In the genomic region with DNA sequence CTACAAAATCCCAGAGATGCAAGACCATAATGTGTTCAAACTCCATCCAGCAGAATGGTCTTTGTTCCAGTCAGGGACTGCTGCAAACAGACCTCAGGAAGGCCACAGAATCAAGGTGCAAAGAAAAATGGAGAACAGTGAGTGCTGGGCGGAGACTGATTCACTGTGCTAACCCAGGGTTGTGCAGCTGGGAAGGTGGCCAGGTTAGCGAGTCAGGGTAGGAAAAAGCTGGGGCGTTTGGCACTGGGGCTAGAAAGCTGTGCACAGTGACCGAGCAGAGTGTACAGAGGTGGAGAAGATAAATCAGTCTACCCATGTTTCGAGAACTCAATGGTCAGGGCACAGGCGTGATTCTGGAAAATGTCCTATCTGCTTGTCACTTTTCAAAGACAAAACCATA, we compare ENCODE assay signal across 19 mouse cellular contexts.
DNase-seq lines count a peak whose midpoint lies in the region; ATAC-seq lines count a peak whose summit lies in the region.
"Had no signal": no experiment of that assay in that cellular context is flagged by ENCODE, and none has a peak within 500 bp of the region (broad histone marks: within the 10 kb centered on the region; RNA-seq: fewer than 3 reads in every experiment).

No protein-coding gene starts in this region.

- no peaks in the 10 kb centered on the region for H3K4me1 ChIP-seq in heart, embryonic 11.5 days (ENCODE audit: control insufficient read depth, insufficient read depth, low read length)
- H3K4me1 ChIP-seq: embryonic facial prominence, embryonic 12.5 days; intestine, embryonic 15.5 days had no signal

- no peak overlapping the region for H3K4me2 ChIP-seq in heart, embryonic 11.5 days
- H3K4me2 ChIP-seq: embryonic facial prominence, embryonic 12.5 days; forebrain, embryonic 13.5 days; hindbrain, embryonic 14.5 days; intestine, embryonic 15.5 days had no signal

- 63% methylated on average over 6 of the region's 6 CpGs for WGBS in heart, embryonic 11.5 days (ENCODE audit: insufficient replicate concordance)

- no peak overlapping the region for H3K27ac ChIP-seq in heart, embryonic 11.5 days (ENCODE audit: low read depth, low read length)
- H3K27ac ChIP-seq: embryonic facial prominence, embryonic 12.5 days; forebrain, embryonic 13.5 days; heart, adult 2 months; hindbrain, embryonic 10.5 days; hindbrain, embryonic 14.5 days; intestine, embryonic 15.5 days had no signal

- peak; percentile 64 to 71 for DNase-seq in cerebellum, postnatal 10 days
- DNase-seq in cerebellum, adult 9-11 months: no peak
- no peak for DNase-seq in frontal cortex, postnatal 10 days (ENCODE audit: low spot score in 2 of 2)
- DNase-seq in heart, postnatal 14 days: peak; percentile 16 to 18
- DNase-seq: adrenal gland, adult 8-10 months; cerebellum, adult 11 months; cerebellum, adult 8-10 months; embryo, embryonic 11 days; gastrocnemius, postnatal 10 days; kidney, adult 18-20 months; kidney, postnatal 10 days had no signal

- H3K9me3 ChIP-seq in heart, embryonic 11.5 days (replicated peaks; ENCODE audit: control insufficient read depth, low read length): no peaks in the 10 kb centered on the region
- H3K9me3 ChIP-seq: embryonic facial prominence, embryonic 12.5 days; forebrain, embryonic 13.5 days; hindbrain, embryonic 10.5 days; intestine, embryonic 15.5 days had no signal

- intact Hi-C loops in heart, postnatal 14 days (cut with DNase I): no loop called here

- ATAC-seq in frontal cortex, adult (ENCODE audit: low TSS enrichment): peak; percentile 38; the same call in 1 of the 2 replicates
- no peak for ATAC-seq in heart, embryonic 11.5 days (replicated peaks; ENCODE audit: insufficient number of reproducible peaks, low FRiP score, low TSS enrichment)
- ATAC-seq: forebrain, embryonic 13.5 days; intestine, embryonic 15.5 days had no signal

- H3K36me3 ChIP-seq in heart, embryonic 11.5 days (ENCODE audit: control insufficient read depth, insufficient read depth, low read length): no peaks in the 10 kb centered on the region
- H3K36me3 ChIP-seq: embryonic facial prominence, embryonic 12.5 days; hindbrain, embryonic 10.5 days; intestine, embryonic 15.5 days had no signal

- no peak overlapping the region for H3K4me3 ChIP-seq in heart, embryonic 11.5 days (ENCODE audit: low read depth, low read length)
- H3K4me3 ChIP-seq: embryonic facial prominence, embryonic 12.5 days; forebrain, embryonic 13.5 days; heart, adult 2 months; hindbrain, embryonic 10.5 days; intestine, embryonic 15.5 days had no signal

- H3K27me3 ChIP-seq in heart, embryonic 11.5 days (ENCODE audit: control insufficient read depth, insufficient read depth, low read length): no peaks in the 10 kb centered on the region
- H3K27me3 ChIP-seq: embryonic facial prominence, embryonic 12.5 days; intestine, embryonic 15.5 days had no signal

- H3K9ac ChIP-seq in heart, embryonic 11.5 days (ENCODE audit: low read depth, low read length): no peak overlapping the region
- H3K9ac ChIP-seq: embryonic facial prominence, embryonic 12.5 days; forebrain, embryonic 13.5 days; hindbrain, embryonic 14.5 days; intestine, embryonic 15.5 days had no signal

Comparison
In these comparisons a context has a peak if more than half of its experiments do, and no peak if none do; other contexts are left out.
1. DNase-seq: peak in cerebellum, postnatal 10 days (2 of 2) and heart, postnatal 14 days (2 of 2); none in cerebellum, adult 9-11 months (single experiment) and frontal cortex, postnatal 10 days (0 of 2).